25 mouse cellular contexts compared by ENCODE assay signal in the genomic region with DNA sequence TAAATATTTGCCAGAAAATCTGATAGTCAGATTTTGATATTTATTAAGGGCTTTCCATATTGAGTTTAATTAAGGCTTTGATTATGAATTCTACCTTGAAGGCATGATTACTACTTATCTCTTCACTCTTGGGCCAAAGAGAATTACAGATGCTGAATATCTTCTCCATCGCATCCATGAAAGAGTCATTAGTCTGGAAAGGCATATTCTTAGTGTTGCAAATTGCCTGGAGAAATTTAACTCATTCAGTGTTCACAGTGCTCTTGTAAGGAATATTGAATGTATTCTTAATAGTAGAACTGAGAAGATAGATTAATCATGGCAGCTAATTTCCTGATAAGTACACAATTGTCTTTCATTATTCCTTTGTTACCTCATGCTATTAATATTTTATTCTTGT.
"Had no signal": no experiment of that assay in that cellular context is flagged by ENCODE, and none has a peak within 500 bp of the region (broad histone marks: within the 10 kb centered on the region; RNA-seq: fewer than 3 reads in every experiment).

No protein-coding gene starts in this region.

- ATAC-seq: hindbrain, embryonic 16.5 days; inflammation-experienced regulatory T-cells, adult 6 months; intestine, embryonic 15.5 days; intestine, postnatal 0 days had no signal

- DNase-seq: gastrocnemius, adult 2 months; gastrocnemius, postnatal 10 days; gastrocnemius, postnatal 25 days; heart, adult 18-20 months; heart, postnatal 10 days; heart, postnatal 4 days; kidney, adult 18-20 months; kidney, adult 8-10 months; kidney, postnatal 10 days; kidney, postnatal 25 days; kidney, postnatal 4 days; left cerebral cortex, postnatal 4 days had no signal

- H3K9ac ChIP-seq: heart, embryonic 12.5 days; hindbrain, embryonic 12.5 days; hindbrain, embryonic 14.5 days; intestine, embryonic 15.5 days; limb, embryonic 13.5 days; limb, embryonic 15.5 days had no signal

- H3K36me3 ChIP-seq: heart, embryonic 10.5 days; heart, embryonic 12.5 days; hindbrain, embryonic 10.5 days; hindbrain, embryonic 12.5 days; intestine, embryonic 15.5 days; limb, embryonic 13.5 days; limb, embryonic 15.5 days had no signal

- H3K4me3 ChIP-seq: gastrocnemius, adult 2 months; heart, embryonic 10.5 days; heart, embryonic 12.5 days; hindbrain, embryonic 10.5 days; hindbrain, embryonic 12.5 days; intestine, embryonic 15.5 days; layer of hippocampus, adult 2 months; left cerebral cortex, adult 2 months; limb, embryonic 13.5 days; limb, embryonic 15.5 days had no signal

- H3K4me1 ChIP-seq: heart, embryonic 10.5 days; heart, embryonic 12.5 days; hindbrain, embryonic 10.5 days; hindbrain, embryonic 12.5 days; intestine, embryonic 15.5 days; limb, embryonic 15.5 days had no signal

- H3K4me2 ChIP-seq: heart, embryonic 12.5 days; hindbrain, embryonic 12.5 days; hindbrain, embryonic 14.5 days; intestine, embryonic 15.5 days; limb, embryonic 13.5 days; limb, embryonic 15.5 days had no signal

- H3K27me3 ChIP-seq: heart, embryonic 12.5 days; hindbrain, embryonic 12.5 days; intestine, embryonic 15.5 days; limb, embryonic 13.5 days; limb, embryonic 15.5 days had no signal

- H3K27ac ChIP-seq: gastrocnemius, adult 2 months; heart, embryonic 10.5 days; hindbrain, embryonic 10.5 days; hindbrain, embryonic 12.5 days; hindbrain, embryonic 14.5 days; intestine, embryonic 15.5 days; layer of hippocampus, adult 2 months; left cerebral cortex, adult 2 months; limb, embryonic 13.5 days; limb, embryonic 15.5 days had no signal

- H3K9me3 ChIP-seq: heart, embryonic 10.5 days; heart, embryonic 12.5 days; hindbrain, embryonic 10.5 days; hindbrain, embryonic 12.5 days; intestine, embryonic 15.5 days; limb, embryonic 15.5 days had no signal
